Mouse (Mus musculus): ENCODE results near the gene Tradd.

Gene Tradd

GRCm38 (mm10) chr8:105264024-105264982 is at the start of gene Tradd, which contains the start of gene Fbxl8:
TSS of gene Tradd (minus strand) at chr8:105264609.
TSS of gene Fbxl8 (plus strand) at chr8:105264648.
- no peak for DNase-seq (ENCODE audit: extremely low read depth, low read depth, low spot score)

DNA sequence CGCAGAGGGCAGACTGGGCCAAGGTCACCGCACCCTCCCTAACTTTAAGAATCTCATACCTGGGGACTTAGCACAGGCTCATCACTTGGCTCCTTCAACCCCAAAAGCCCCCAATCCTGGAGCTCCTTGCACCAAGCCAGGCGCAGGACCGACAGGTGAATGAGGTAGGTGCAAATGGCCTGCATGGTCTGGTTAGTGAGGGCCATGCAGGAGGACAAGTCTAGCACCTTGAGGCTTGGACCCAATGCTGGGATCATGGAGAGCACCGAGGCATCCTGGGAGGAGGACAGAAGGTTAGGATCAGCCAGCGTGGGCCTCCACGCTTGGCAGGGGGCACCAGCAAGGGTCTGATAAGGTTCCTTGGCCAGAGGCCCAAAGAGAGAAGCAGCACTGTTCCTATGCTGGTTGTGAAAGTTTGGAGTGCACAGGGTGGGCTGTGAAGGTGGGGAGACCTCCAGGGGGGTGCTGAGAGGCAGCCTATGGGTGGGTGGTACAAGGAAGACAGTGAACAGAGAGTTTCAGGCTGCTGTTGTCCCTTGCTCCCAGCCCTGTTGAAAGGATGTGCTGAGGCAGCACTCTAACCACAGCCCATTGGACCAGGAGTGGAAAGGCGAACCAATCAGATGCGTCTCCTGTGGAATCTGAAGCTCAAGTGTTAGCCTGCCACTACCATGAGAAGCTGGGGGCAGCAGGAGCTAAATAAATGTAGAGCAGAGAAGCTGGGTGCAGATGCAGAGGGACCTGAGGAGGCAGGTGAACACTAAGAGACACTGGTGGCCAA is 49.4 kb upstream of the Tradd start:
- DNase-seq (ENCODE audit: extremely low read depth, low read depth, low spot score) = no peak

DNA sequence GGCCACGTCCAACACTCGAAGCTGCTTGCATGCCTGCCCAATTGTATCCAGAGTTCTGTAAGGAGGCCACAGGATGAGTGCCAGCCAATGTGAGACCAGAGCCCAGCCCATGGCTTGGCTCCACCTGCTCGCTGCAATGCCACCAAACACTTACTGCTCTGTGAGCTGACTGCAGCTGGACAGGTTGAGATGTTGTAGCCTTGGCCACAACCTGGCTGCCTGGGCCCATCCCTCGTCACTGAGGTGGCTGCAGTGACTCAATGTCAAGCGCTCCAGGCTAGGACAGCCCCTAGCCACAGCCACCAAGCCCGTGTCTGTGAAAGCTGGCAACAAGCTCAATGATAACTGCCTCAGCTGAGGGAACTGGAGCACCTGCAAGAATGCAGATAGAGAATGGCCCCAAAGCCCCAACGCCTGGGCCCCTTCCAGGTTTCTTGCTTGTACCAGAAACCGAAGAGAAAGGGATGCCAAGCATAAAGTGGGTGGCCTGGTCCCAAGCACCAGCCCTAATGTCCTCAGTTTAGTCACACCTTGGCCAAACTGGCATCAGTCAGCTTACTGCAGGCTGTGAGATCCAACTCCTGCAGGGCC is 48.6 kb upstream of the Tradd start:
- DNase-seq (ENCODE audit: extremely low read depth, low read depth, low spot score) = no peak

- DNase-seq (ENCODE audit: extremely low read depth, low read depth, low spot score) = no peak
Observed at GRCm38 (mm10) chr8:105311718-105312117, 47.3 kb upstream of the Tradd start.

DNA sequence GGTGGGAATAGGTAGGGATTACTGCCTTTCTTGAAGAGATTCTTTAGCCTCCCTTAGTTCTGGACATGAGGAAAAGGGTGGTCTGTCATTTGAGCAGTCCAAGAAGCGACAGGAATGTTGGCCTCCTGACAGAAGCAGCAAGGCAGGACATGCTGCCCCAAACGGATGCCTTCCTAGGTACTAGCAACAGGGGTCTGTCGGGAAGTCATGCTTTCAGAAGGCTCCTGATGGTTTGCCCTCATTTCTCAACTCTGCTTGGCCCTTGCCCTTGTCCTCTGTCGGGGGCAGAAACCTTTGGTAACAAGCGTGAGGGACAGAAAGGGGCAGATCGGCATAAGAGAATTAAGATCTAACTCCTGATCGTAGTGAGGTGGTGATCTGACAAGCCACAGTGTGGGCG is 45.7 kb upstream of the Tradd start:
- no peak for DNase-seq (ENCODE audit: extremely low read depth, low read depth, low spot score)

DNA sequence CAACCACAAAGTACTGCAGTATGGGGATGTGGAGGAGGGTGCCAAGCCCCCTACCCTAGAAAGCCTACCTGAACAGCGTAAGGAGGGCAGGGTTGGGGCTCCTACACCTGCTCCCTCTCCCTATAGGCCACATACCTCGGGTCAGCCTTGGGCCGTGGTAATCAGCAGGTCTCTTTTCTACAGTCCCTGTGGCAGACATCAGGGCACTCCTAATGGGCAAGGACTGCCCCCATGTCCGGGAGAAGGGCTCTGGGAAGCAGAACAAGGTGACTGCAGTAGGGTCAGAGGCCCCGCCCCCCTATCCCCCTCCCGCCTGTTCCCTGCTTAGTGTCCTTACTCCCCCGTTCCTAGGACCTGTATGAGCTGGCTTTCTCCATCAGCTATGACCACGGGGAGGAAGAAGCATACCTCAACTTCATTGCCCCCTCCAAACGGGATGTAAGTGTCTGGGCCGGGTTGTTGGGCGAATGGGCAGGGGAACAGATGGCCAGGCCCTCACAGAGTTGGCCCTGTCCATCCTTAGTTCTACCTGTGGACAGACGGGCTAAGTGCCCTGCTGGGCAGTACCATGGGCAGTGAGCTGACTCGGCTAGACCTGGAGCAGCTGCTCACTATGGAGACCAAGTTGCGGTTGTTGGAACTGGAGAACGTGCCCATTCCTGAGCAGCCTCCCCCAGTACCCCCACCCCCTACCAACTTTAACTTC is 44.9 kb upstream of the Tradd start:
- DNase-seq (ENCODE audit: extremely low read depth, low read depth, low spot score) = no peak

GRCm38 (mm10) chr8:105308428-105308827 is 44.0 kb upstream of the Tradd start:
- DNase-seq (ENCODE audit: extremely low read depth, low read depth, low spot score) = no peak

DNA sequence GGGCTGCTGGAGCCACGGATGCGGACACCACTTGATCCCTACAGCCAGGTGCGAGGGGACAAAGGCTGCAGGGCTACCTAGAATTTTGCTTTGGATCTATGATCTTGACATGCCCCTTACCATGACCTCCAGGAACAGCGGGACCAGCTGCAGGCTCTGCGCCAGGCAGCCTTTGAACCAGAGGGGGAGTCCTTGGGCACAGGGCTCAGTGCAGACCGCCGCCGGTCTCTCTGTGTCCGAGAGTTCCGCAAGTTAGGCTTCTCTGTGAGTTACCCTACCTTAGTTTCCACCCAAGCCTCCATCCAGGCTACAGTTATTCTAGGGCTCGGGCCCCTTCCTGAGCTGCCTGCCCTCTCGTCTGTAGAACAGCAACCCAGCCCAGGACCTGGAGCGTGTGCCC is 43.3 kb upstream of the Tradd start:
- no peak for DNase-seq (ENCODE audit: extremely low read depth, low read depth, low spot score)

DNA sequence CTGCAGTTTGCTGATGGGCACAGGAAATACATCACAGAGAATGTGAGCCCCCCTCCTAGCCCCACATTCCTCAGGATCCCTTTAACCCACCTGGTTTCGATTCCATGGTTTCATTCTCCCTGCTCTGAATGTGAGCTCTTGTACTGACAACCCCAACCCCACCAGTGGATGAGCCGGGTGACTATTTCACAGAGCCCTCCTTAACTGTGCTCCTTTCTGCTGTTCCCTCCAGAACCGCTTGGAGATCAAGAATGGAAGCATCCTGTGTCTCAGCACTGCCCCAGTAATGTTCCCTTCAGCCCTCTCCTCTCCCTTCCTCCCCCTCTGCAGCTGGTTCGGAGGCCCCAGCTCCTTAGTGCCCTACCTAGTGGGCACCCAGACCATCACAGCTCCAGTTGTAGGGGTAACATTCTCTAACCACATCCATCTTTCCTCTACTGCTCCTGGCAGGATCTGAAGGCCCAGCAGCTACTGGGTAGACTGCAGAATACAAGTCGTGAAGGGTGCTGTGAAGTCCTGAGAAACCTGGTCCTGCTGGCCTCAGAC is 41.8 kb upstream of the Tradd start:
- DNase-seq (ENCODE audit: extremely low read depth, low read depth, low spot score) = no peak

DNA sequence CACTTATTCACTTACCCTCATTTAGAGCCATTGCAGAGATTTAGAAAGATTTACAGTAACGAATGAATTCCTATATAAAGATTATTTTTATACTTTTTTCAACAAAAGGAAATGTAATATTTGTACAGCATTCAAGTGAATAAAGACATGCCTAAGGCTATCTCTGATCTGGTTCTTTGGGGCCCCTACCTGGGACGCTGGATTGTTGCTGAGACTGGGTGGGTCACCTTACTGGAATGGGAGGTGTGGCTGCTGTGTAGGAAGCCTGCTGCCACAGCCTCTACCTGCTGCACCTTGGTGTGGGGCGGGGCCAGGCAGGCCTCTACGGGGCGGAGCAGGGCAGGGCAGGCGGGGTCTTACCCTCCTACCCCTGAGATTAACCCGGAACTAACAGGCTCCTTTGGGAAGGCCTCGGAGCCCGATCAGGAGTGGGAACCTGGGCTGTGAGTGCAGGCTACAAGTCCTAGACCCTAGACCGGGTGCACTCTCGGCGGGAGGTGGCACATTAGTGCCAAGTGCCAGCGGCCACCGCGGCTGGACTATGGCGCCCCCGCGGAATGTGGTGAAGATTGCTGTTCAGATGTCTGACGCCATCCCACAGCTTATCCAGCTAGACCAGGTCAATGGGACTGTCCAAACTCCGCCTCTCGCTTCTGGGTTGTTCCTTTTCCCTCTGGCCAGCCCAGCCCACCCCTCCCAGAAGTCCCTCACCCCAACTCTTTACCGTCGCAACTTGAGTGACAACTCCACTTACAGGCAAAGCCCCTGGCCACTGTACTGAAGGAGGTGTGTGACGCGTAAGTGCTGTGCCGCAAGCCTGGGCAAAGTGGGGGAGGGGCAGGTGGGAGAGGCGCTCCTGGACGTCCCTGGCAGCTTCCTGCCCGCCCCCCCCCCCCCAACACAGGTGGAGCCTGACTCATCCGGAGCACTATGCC is 41.1 kb upstream of the Tradd start, which contains the start of gene Elmo3:
Elmo3 (plus strand) TSS at position 391 of the 935 bp plus-strand sequence.
- no peak for DNase-seq (ENCODE audit: extremely low read depth, low read depth, low spot score)

GRCm38 (mm10) chr8:105304325-105305210 is 40.2 kb upstream of the Tradd start:
- no peak for DNase-seq (ENCODE audit: extremely low read depth, low read depth, low spot score)

DNA sequence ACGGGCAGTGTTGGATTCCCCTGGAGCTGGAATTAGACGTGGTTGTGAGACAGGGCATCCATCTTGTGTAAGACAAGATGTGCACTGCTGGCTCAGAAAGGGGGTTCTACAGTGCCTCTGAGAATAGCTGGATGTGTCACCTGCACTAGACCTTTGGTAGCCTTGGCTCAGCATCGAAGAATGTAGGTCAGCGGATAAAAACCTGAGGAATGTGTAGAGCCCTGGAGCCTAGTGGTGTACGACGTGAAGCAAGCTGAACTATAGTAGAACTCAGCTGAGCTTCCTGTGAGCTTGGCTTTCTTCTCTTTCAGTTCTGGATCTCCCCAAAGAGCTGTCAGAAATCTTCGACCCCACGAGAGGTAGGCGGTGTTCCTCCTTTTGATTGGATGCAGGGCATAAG is 39.5 kb upstream of the Tradd start:
- DNase-seq (ENCODE audit: extremely low read depth, low read depth, low spot score) = no peak

DNA sequence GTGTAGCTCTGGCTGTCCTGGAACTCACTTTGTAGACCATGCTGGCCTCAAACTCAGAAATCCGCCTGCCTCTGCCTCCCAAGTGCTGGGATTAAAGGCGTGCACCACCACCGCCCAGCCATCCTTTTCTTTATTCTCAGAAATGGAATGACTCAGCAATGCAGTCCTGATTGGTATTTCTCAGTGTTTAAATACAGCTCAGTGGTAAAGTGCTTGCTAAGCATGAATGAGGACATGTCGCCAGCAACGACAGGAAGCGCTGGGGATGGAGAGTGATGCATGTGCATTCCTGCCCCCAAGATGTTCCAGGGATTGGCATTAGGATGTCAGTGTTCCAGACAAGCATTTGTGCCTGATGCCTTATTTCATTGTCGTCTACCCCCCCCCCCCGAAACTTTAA is 39.0 kb upstream of the Tradd start:
- DNase-seq (ENCODE audit: extremely low read depth, low read depth, low spot score) = no peak

GRCm38 (mm10) chr8:105299962-105300361 is 35.6 kb upstream of the Tradd start:
- no peak for DNase-seq (ENCODE audit: extremely low read depth, low read depth, low spot score)

- no peak for DNase-seq (ENCODE audit: extremely low read depth, low read depth, low spot score)
Observed at GRCm38 (mm10) chr8:105298351-105299252, 34.2 kb upstream of the Tradd start.

GRCm38 (mm10) chr8:105297511-105298192 is 33.2 kb upstream of the Tradd start, which contains the start of gene E2f4:
TSS of gene E2f4 (plus strand) at chr8:105297663.
- no peak for DNase-seq (ENCODE audit: extremely low read depth, low read depth, low spot score)

Measured in fat pad, adult 2 months (tissue).